Mouse (Mus musculus): ENCODE results near the gene Olfr761. TPM values are rescaled to one million over a fixed set of nuclear protein-coding genes. Genes with fewer than 3 reads are reported as not detected.
"Not testable (repeated sequence)": the region's sequence is repeated elsewhere in the genome, so short reads cannot be mapped to it uniquely, and the experiment has no call there.

Olfr761 gene
- not detected in 2 replicates for polyA plus RNA-seq (2014; fragmentation: Nextera tagmentation; extraction: Ambion mirVana)

GRCm38 (mm10) chr17:37952979-37953378, at the start of gene Olfr761:
Gene Olfr761 (minus strand): TSS chr17:37953079.
- H3K9ac ChIP-seq (ENCODE audit: low read depth, low read length) = no peak within 1 kb of the TSS
- H3K9me3 ChIP-seq (ENCODE audit: control insufficient read depth, low read length) = no peaks in the 10 kb centered on the region
- no peaks in the 10 kb centered on the region for H3K36me3 ChIP-seq (ENCODE audit: control insufficient read depth, insufficient read depth, low read length)
- ATAC-seq (ENCODE audit: low FRiP score) (no peak), DNase-seq (ENCODE audit: low spot score) (no peak)
- no peak within 1 kb of the TSS for H3K4me2 ChIP-seq (replicated peaks; ENCODE audit: low read depth, low read length)
- no peaks in the 10 kb centered on the region for H3K27me3 ChIP-seq (ENCODE audit: control insufficient read depth, insufficient read depth, low read length)
- no peak within 1 kb of the TSS for H3K27ac ChIP-seq (ENCODE audit: low read depth, low read length)
- no peaks in the 10 kb centered on the region for H3K4me1 ChIP-seq (replicated peaks; ENCODE audit: control insufficient read depth, insufficient read depth, low read length)
- WGBS = 80% methylated on average over 2 of the region's 2 CpGs
- H3K4me3 ChIP-seq (ENCODE audit: low read depth, low read length) = no peak within 1 kb of the TSS

GRCm38 (mm10) chr17:37995635-37996307, 42.9 kb upstream of the Olfr761 start:
- H3K9ac ChIP-seq (ENCODE audit: low read depth, low read length) = no peak overlapping the region
- H3K4me1 ChIP-seq (replicated peaks; ENCODE audit: control insufficient read depth, insufficient read depth, low read length) = no peaks in the 10 kb centered on the region
- H3K9me3 ChIP-seq (ENCODE audit: control insufficient read depth, low read length) = no peaks in the 10 kb centered on the region
- no peaks in the 10 kb centered on the region for H3K36me3 ChIP-seq (ENCODE audit: control insufficient read depth, insufficient read depth, low read length)
- H3K4me2 ChIP-seq (replicated peaks; ENCODE audit: low read depth, low read length) = no peak overlapping the region
- H3K27me3 ChIP-seq (ENCODE audit: control insufficient read depth, insufficient read depth, low read length) = no peaks in the 10 kb centered on the region
- no peak overlapping the region for H3K4me3 ChIP-seq (ENCODE audit: low read depth, low read length)
- H3K27ac ChIP-seq (ENCODE audit: low read depth, low read length) = no peak overlapping the region
- ATAC-seq (ENCODE audit: low FRiP score) = no peak
- DNase-seq (ENCODE audit: low spot score) = no peak
- 66% methylated on average over 10 of the region's 10 CpGs for WGBS

- WGBS = 41% methylated on average over 3 of the region's 3 CpGs
- Histone ChIP-seq H3K9me3 (ENCODE audit: control insufficient read depth, low read length) (no peaks in the 10 kb centered on the region), H3K36me3 (ENCODE audit: control insufficient read depth, insufficient read depth, low read length) (no peaks in the 10 kb centered on the region), H3K4me2 (replicated peaks; ENCODE audit: low read depth, low read length) (no peak overlapping the region), H3K4me3 (ENCODE audit: low read depth, low read length) (no peak overlapping the region), H3K4me1 (replicated peaks; ENCODE audit: control insufficient read depth, insufficient read depth, low read length) (no peaks in the 10 kb centered on the region), H3K9ac (ENCODE audit: low read depth, low read length) (no peak overlapping the region), H3K27ac (ENCODE audit: low read depth, low read length) (no peak overlapping the region), H3K27me3 (ENCODE audit: control insufficient read depth, insufficient read depth, low read length) (no peaks in the 10 kb centered on the region)
- no peak for ATAC-seq (ENCODE audit: low FRiP score)
- DNase-seq (ENCODE audit: low spot score) = no peak
These were observed 37.6 kb upstream of the Olfr761 start for GRCm38 (mm10) chr17:37990453-37990961.

GRCm38 (mm10) chr17:37973591-37973990, 20.7 kb upstream of the Olfr761 start:
- Histone ChIP-seq H3K4me1 (replicated peaks; ENCODE audit: control insufficient read depth, insufficient read depth, low read length) (no peaks in the 10 kb centered on the region), H3K36me3 (ENCODE audit: control insufficient read depth, insufficient read depth, low read length) (no peaks in the 10 kb centered on the region), H3K9ac (ENCODE audit: low read depth, low read length) (no peak overlapping the region), H3K9me3 (ENCODE audit: control insufficient read depth, low read length) (no peaks in the 10 kb centered on the region), H3K4me3 (ENCODE audit: low read depth, low read length) (no peak overlapping the region), H3K4me2 (replicated peaks; ENCODE audit: low read depth, low read length) (no peak overlapping the region), H3K27ac (ENCODE audit: low read depth, low read length) (no peak overlapping the region), H3K27me3 (ENCODE audit: control insufficient read depth, insufficient read depth, low read length) (no peaks in the 10 kb centered on the region)
- no peak for DNase-seq (ENCODE audit: low spot score)
- 90% methylated on average over 3 of the region's 3 CpGs for WGBS
- ATAC-seq (ENCODE audit: low FRiP score) = no peak

GRCm38 (mm10) chr17:37920248-37920647, 32.6 kb downstream of the Olfr761 start, which contains the start of gene Olfr128:
Gene Olfr128 (plus strand): TSS chr17:37920548.
- Histone ChIP-seq H3K36me3 (ENCODE audit: control insufficient read depth, insufficient read depth, low read length) (no peaks in the 10 kb centered on the region), H3K9ac (ENCODE audit: low read depth, low read length) (no peak within 1 kb of the TSS)
- no peak for DNase-seq (ENCODE audit: low spot score)

GRCm38 (mm10) chr17:37906821-37907220, 46.1 kb downstream of the Olfr761 start:
- 75% methylated on average over 8 of the region's 8 CpGs for WGBS
- not testable (repeated sequence) for ATAC-seq (ENCODE audit: low FRiP score); H3K4me3 ChIP-seq (ENCODE audit: low read depth, low read length)

More at GRCm38 (mm10) chr17:37920248-37920647, 32.6 kb downstream of the Olfr761 start, which contains the start of gene Olfr128:
- no peaks in the 10 kb centered on the region for H3K4me1 ChIP-seq (replicated peaks; ENCODE audit: control insufficient read depth, insufficient read depth, low read length)
- no peak within 1 kb of the TSS for H3K4me2 ChIP-seq (replicated peaks; ENCODE audit: low read depth, low read length)
- no peak within 1 kb of the TSS for H3K4me3 ChIP-seq (ENCODE audit: low read depth, low read length)
- no peak for ATAC-seq (ENCODE audit: low FRiP score)
- H3K27ac ChIP-seq (ENCODE audit: low read depth, low read length) = no peak within 1 kb of the TSS
- H3K9me3 ChIP-seq (ENCODE audit: control insufficient read depth, low read length) = no peaks in the 10 kb centered on the region
- no peaks in the 10 kb centered on the region for H3K27me3 ChIP-seq (ENCODE audit: control insufficient read depth, insufficient read depth, low read length)

More at GRCm38 (mm10) chr17:37906821-37907220, 46.1 kb downstream of the Olfr761 start:
- not testable (repeated sequence) for H3K27me3 ChIP-seq (ENCODE audit: control insufficient read depth, insufficient read depth, low read length); H3K27ac ChIP-seq (ENCODE audit: low read depth, low read length); DNase-seq (ENCODE audit: low spot score); H3K4me2 ChIP-seq (replicated peaks; ENCODE audit: low read depth, low read length); H3K9me3 ChIP-seq (ENCODE audit: control insufficient read depth, low read length); H3K9ac ChIP-seq (ENCODE audit: low read depth, low read length); H3K4me1 ChIP-seq (replicated peaks; ENCODE audit: control insufficient read depth, insufficient read depth, low read length); H3K36me3 ChIP-seq (ENCODE audit: control insufficient read depth, insufficient read depth, low read length)

Other genes starting within 250 kb of the Olfr761 start
- gene Olfr120, start 231.3 kb downstream of the Olfr761 start, polyA plus RNA-seq (2014; fragmentation: Nextera tagmentation; extraction: Ambion mirVana) = not detected in 2 replicates
- gene Olfr121, start 204.2 kb downstream of the Olfr761 start, polyA plus RNA-seq (2014; fragmentation: Nextera tagmentation; extraction: Ambion mirVana) = not detected in 2 replicates
- not detected in 2 replicates for gene Olfr122, start 184.5 kb downstream of the Olfr761 start, polyA plus RNA-seq (2014; fragmentation: Nextera tagmentation; extraction: Ambion mirVana)
- not detected in 2 replicates for gene Olfr123, start 159.6 kb downstream of the Olfr761 start, polyA plus RNA-seq (2014; fragmentation: Nextera tagmentation; extraction: Ambion mirVana)
- gene Olfr124, start 153.2 kb downstream of the Olfr761 start, polyA plus RNA-seq (2014; fragmentation: Nextera tagmentation; extraction: Ambion mirVana) = not detected in 2 replicates
- not detected in 2 replicates for gene Olfr125, start 120.1 kb downstream of the Olfr761 start, polyA plus RNA-seq (2014; fragmentation: Nextera tagmentation; extraction: Ambion mirVana)
- not detected in 2 replicates for gene Olfr126, start 105.6 kb downstream of the Olfr761 start, polyA plus RNA-seq (2014; fragmentation: Nextera tagmentation; extraction: Ambion mirVana)
- gene Olfr127, start 52.6 kb downstream of the Olfr761 start, polyA plus RNA-seq (2014; fragmentation: Nextera tagmentation; extraction: Ambion mirVana) = not detected in 2 replicates
- gene Olfr128, start 32.5 kb downstream of the Olfr761 start, polyA plus RNA-seq (2014; fragmentation: Nextera tagmentation; extraction: Ambion mirVana) = not detected in 2 replicates
- gene Olfr129, start 107.0 kb upstream of the Olfr761 start, polyA plus RNA-seq (2014; fragmentation: Nextera tagmentation; extraction: Ambion mirVana) = not detected in 2 replicates
- gene Olfr130, start 110.8 kb upstream of the Olfr761 start, polyA plus RNA-seq (2014; fragmentation: Nextera tagmentation; extraction: Ambion mirVana) = not detected in 2 replicates
- not detected in 2 replicates for gene Olfr131, start 135.6 kb upstream of the Olfr761 start, polyA plus RNA-seq (2014; fragmentation: Nextera tagmentation; extraction: Ambion mirVana)
- not detected in 2 replicates for gene Olfr132, start 181.4 kb upstream of the Olfr761 start, polyA plus RNA-seq (2014; fragmentation: Nextera tagmentation; extraction: Ambion mirVana)
- gene Olfr133, start 192.2 kb upstream of the Olfr761 start, polyA plus RNA-seq (2014; fragmentation: Nextera tagmentation; extraction: Ambion mirVana) = not detected in 2 replicates
- not detected in 2 replicates for gene Olfr134, start 218.3 kb upstream of the Olfr761 start, polyA plus RNA-seq (2014; fragmentation: Nextera tagmentation; extraction: Ambion mirVana)